Mouse (Mus musculus) C3H10T1/2 (cell line): ENCODE results near the gene Nfkbia. TPM values are rescaled to one million over a fixed set of nuclear protein-coding genes. Genes with fewer than 3 reads are reported as not detected.

ENCODE experiments used
- polyA plus RNA-seq, 2 experiments: library from polyadenylated mRNA; unstranded; fragments of >200 nt; fragmentation: generic; extraction: Trizol; gene quantifications; one replicate each; pipeline ENCODE4 v1.2.1; 2012; ENCODE audit warnings: missing spikeins in 2 of 2

Gene Nfkbia
- 10 to 100 TPM; 72.0 to 88.9 TPM for polyA plus RNA-seq

GRCm38 (mm10) chr12:55492184-55492898, at the start of gene Nfkbia:
TSS of gene Nfkbia (minus strand) at chr12:55492647.

Other genes starting within 250 kb of the Nfkbia start
- 10 to 100 TPM in 1 of 2 experiments, 1 to 10 TPM in 1; 4.0 to 10.8 TPM for gene 1110008L16Rik, start 193.1 kb downstream of the Nfkbia start, polyA plus RNA-seq
- 1 to 10 TPM in 1 of 2 experiments, under 1 TPM in 1; 0.42 to 3.3 TPM for gene Ppp2r3c, start 189.6 kb downstream of the Nfkbia start, polyA plus RNA-seq
- 100 to 1,000 TPM in 1 of 2 experiments, 10 to 100 TPM in 1; 74.4 to 208 TPM for gene Psma6, start 108.4 kb downstream of the Nfkbia start, polyA plus RNA-seq
- not detected for gene Aldoart2, start 72.6 kb upstream of the Nfkbia start, polyA plus RNA-seq
- gene Insm2, start 106.8 kb upstream of the Nfkbia start, polyA plus RNA-seq, result under 1 TPM in 1 of 2 experiments, not detected in 1; 0.13 TPM